Mouse (Mus musculus): ENCODE measurements at regions not wholly inside any gene's neighbourhood (a gene's known extent, or its start where the extent isn't known, plus 50 kb on each side); places are given as distances from the start of the nearest gene placed in this dataset.

DNA sequence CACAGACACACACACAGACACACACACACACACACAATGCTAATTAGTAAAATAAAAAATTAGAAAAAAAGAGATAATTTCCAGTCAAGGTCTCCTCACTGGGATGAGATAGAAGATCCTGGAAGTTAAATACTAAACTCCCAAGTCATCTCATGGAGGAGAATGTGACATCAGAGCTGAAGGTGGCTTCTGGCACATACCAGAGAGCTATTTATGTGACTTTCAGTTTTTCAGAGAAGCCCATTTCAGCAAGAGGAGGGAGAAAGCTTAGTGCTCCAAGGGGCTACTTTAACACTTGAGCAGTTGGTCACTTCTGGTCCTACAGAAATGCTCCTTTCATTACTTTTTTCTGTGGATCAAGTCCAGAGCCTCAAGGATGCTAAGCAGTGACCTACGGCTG is 164.6 kb downstream of the 1810013L24Rik start:
- TF ChIP-seq CTCF (IDR thresholded peaks at IDR 0.05; ENCODE audit: insufficient read depth, low read depth, low read length) (no peak), POLR2A (IDR thresholded peaks at IDR 0.05; ENCODE audit: insufficient read depth, low read depth, low read length) (no peak)

Data from olfactory bulb, adult 2 months (tissue).